8 mouse cellular contexts compared by ENCODE assay signal in the genomic region with DNA sequence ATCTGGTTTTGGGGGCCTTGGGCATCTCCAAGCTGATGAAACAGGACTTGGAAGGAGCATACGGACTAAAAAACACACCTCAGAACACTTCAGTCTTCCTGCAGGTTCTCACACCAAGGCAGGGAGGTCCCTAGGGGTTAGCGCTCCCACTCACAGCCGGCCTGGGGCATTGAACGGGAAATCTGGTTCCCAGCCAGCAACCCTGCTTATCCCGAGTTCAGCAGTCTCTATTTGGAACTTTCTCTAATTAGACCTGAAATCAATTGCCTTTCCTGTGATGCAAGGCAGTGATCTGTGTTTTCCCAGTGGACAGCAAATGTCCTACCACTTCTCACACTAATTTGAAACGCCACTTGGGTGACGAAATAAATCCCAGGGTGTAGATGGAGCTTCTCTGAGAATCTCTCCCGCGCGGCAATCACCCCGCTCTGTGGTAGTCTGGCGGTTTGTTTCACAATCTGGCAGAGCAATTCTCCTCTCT. TPM values are rescaled to one million over a fixed set of nuclear protein-coding genes. Genes with fewer than 3 reads are reported as not detected.
DNase-seq lines count a peak whose midpoint lies in the region; ATAC-seq lines count a peak whose summit lies in the region.

No protein-coding gene starts in this region.

- DNase-seq in kidney, postnatal 14 days = peak; percentile 18
- no peak for DNase-seq in kidney, adult 11 months
- DNase-seq in embryonic facial prominence, embryonic 14.5 days (ENCODE audit: low spot score) = peak; percentile 20
- DNase-seq in heart, postnatal 4 days = peak; percentile 63
- DNase-seq in spleen, adult 18-20 months = no peak
- DNase-seq in right cerebral cortex, adult 2 months (ENCODE audit: low spot score in 2 of 2) = no peak

- H3K4me3 ChIP-seq in embryonic facial prominence, embryonic 14.5 days (ENCODE audit: low read depth, low read length) = no peak overlapping the region

- H3K27me3 ChIP-seq in embryonic facial prominence, embryonic 14.5 days (replicated peaks; ENCODE audit: control insufficient read depth, insufficient read depth, low read length) = no peaks in the 10 kb centered on the region

- peak overlapping the region; percentile 9; the same call in 1 of the 2 replicates for H3K4me2 ChIP-seq in embryonic facial prominence, embryonic 14.5 days (ENCODE audit: low read depth, low read length)

- ATAC-seq in cerebellum, adult (ENCODE audit: insufficient number of reproducible peaks, low FRiP score, low TSS enrichment) = peak; percentile 33; the same call in 1 of the 2 replicates
- peak; percentile 42 for ATAC-seq in embryonic facial prominence, embryonic 14.5 days (ENCODE audit: low read depth)
- ATAC-seq in megakaryocyte-erythroid progenitor cell, adult 5-6 weeks (replicated peaks; ENCODE audit: low FRiP score, low TSS enrichment, poor library complexity, severe bottlenecking) = no peak

- no peaks in the 10 kb centered on the region for H3K36me3 ChIP-seq in embryonic facial prominence, embryonic 14.5 days (ENCODE audit: control insufficient read depth, insufficient read depth, low read length)

- no peak overlapping the region for H3K9ac ChIP-seq in embryonic facial prominence, embryonic 14.5 days (ENCODE audit: low read depth, low read length)

- H3K4me1 ChIP-seq in embryonic facial prominence, embryonic 14.5 days (ENCODE audit: control insufficient read depth, insufficient read depth, low read length) = peaks cover 14% of the 10 kb centered on the region

- H3K9me3 ChIP-seq in embryonic facial prominence, embryonic 14.5 days (ENCODE audit: control insufficient read depth, low read length) = no peaks in the 10 kb centered on the region

- whole genome bisulfite sequencing in embryonic facial prominence, embryonic 14.5 days = 50% methylated on average over 12 of the region's 12 CpGs

- H3K27ac ChIP-seq in embryonic facial prominence, embryonic 14.5 days (replicated peaks; ENCODE audit: low read depth, low read length) = no peak overlapping the region

RNA-seq across cellular contexts. Expression of a gene that starts 31.0 kb away (rescaled TPM):
- 27.8 and 32.4 TPM in 2 replicates for polyA plus RNA-seq in embryonic facial prominence, embryonic 14.5 days (2014; fragmentation: Nextera tagmentation; extraction: Ambion mirVana)
- 100 to 1,000 TPM; 207 to 231 TPM for total RNA-seq in heart, postnatal 4 days (2021)
- 20.4 and 29.0 TPM in 2 replicates for total RNA-seq in megakaryocyte-erythroid progenitor cell, adult 5-6 weeks (2014; fragmentation: Nextera tagmentation)
- total RNA-seq in megakaryocyte-erythroid progenitor cell, adult 5-6 weeks (2017) = 29.6 and 49.0 TPM in 2 replicates

Comparison
In these comparisons a context has a peak if more than half of its experiments do, and no peak if none do; other contexts are left out.
1. DNase-seq: peak in kidney, postnatal 14 days (single experiment), embryonic facial prominence, embryonic 14.5 days (single experiment) and heart, postnatal 4 days (single experiment); none in kidney, adult 11 months (single experiment), spleen, adult 18-20 months (0 of 2) and right cerebral cortex, adult 2 months (0 of 2).
2. RNA of a gene that starts 31.0 kb away (total RNA-seq): 207 to 231 TPM in heart, postnatal 4 days; 20.4 to 49.0 TPM in megakaryocyte-erythroid progenitor cell, adult 5-6 weeks; every median in the first group is over 4 times any median in the second.